Mouse (Mus musculus) bone marrow, adult 2 months (tissue): Measurements from ENCODE around the gene Terb1.

Source experiments
- CTCF ChIP-seq: fragments of 200-500 bp; IDR thresholded peaks from 2 replicates; pipeline ENCODE4 v1.5.1; 2011; ENCODE audit warnings: low read length, control low read depth; ENCODE audit not compliant: control insufficient read depth, insufficient read depth
- POLR2A ChIP-seq: fragments of 200-500 bp; IDR thresholded peaks from 2 replicates; pipeline ENCODE4 v1.6.1; 2011; ENCODE audit warnings: low read depth, mild to moderate bottlenecking, control low read depth, low read length, borderline replicate concordance; ENCODE audit not compliant: control insufficient read depth

GRCm38 (mm10) chr8:104529671-104530070 is 20.0 kb upstream of the Terb1 start:
- no peak for TF ChIP-seq CTCF
- TF ChIP-seq POLR2A: no peak
